Mouse (Mus musculus): ENCODE data around the gene Crim1.

DNA sequence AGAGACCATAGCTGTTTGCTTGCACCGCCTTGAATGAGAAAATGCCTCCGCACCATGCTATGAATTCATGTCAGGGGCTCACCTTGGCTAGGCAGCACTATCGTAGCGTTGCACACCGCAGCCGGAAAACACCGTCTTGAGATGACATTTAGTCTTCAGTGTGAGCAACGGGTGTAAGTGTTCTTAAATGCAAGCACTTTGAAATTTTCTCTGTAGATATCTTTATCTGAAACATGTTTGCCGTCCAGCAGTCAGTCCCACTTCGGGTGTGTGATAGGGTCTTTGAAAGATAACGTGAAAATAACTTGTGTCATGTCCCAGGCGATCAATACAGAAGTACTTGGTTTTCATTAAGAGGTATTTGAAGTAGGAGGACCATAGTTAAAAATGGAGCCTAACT, 36.1 kb downstream of the Crim1 start:
- no peak for TF ChIP-seq POLR2A (IDR thresholded peaks at IDR 0.05; ENCODE audit: low read depth, low read length)
- TF ChIP-seq CTCF (IDR thresholded peaks at IDR 0.05; ENCODE audit: borderline replicate concordance, insufficient read depth, low read length): no peak

Data from embryonic fibroblast, embryonic 13.5 days (primary cell).